Mouse (Mus musculus): ENCODE results near the gene Cyp2f2. TPM values are rescaled to one million over a fixed set of nuclear protein-coding genes. Genes with fewer than 3 reads are reported as not detected.
A peak's percentile ranks its signal among the peaks of the same experiment; 100 is the strongest.

Gene Cyp2f2
- polyA plus RNA-seq, 1 experiment from 2014 or later = 0.13 TPM

- 0 out of 2 replicates have a peak, but pooled peaks cover 3% of the 10 kb centered on the region for H3K4me1 ChIP-seq (replicated peaks)
- no peaks in the 10 kb centered on the region for H3K27me3 ChIP-seq (replicated peaks)
- peak; percentile 49; the same call in 1 of the 2 replicates for ATAC-seq
- no peak overlapping the region for H3K4me3 ChIP-seq (replicated peaks)
- no peaks in the 10 kb centered on the region for H3K9me3 ChIP-seq
- 49% methylated on average over 3 of the region's 3 CpGs for WGBS
- no peak overlapping the region for H3K27ac ChIP-seq
- H3K9ac ChIP-seq = no peak overlapping the region
- H3K36me3 ChIP-seq = no peaks in the 10 kb centered on the region
- H3K4me2 ChIP-seq (replicated peaks) = no peak overlapping the region
Observed at GRCm38 (mm10) chr7:27128162-27128561, 8.5 kb downstream of the Cyp2f2 start.

GRCm38 (mm10) chr7:27128946-27129345, 9.2 kb downstream of the Cyp2f2 start:
- Histone ChIP-seq H3K27ac (no peak overlapping the region), H3K9ac (no peak overlapping the region), H3K4me2 (replicated peaks) (no peak overlapping the region), H3K9me3 (no peaks in the 10 kb centered on the region), H3K4me1 (replicated peaks) (0 out of 2 replicates have a peak, but pooled peaks cover 5% of the 10 kb centered on the region), H3K4me3 (replicated peaks) (no peak overlapping the region), H3K36me3 (no peaks in the 10 kb centered on the region), H3K27me3 (replicated peaks) (no peaks in the 10 kb centered on the region)
- ATAC-seq = no peak
- 61% methylated on average over 13 of the region's 13 CpGs for WGBS

- ATAC-seq = no peak
- 87% methylated on average over 12 of the region's 12 CpGs for WGBS
Observed at GRCm38 (mm10) chr7:27129811-27130210, 10.1 kb downstream of the Cyp2f2 start.

GRCm38 (mm10) chr7:27130521-27131370, 11.0 kb downstream of the Cyp2f2 start:
- peak; percentile 18; the same call in 1 of the 2 replicates for ATAC-seq
- 87% methylated on average over 22 of the region's 22 CpGs for WGBS
- Histone ChIP-seq H3K4me1 (replicated peaks) (0 out of 2 replicates have a peak, but pooled peaks cover 5% of the 10 kb centered on the region), H3K36me3 (no peaks in the 10 kb centered on the region), H3K9me3 (no peaks in the 10 kb centered on the region), H3K4me2 (replicated peaks) (no peak overlapping the region), H3K27me3 (replicated peaks) (no peaks in the 10 kb centered on the region), H3K9ac (no peak overlapping the region), H3K27ac (no peak overlapping the region), H3K4me3 (replicated peaks) (no peak overlapping the region)

More at GRCm38 (mm10) chr7:27129811-27130210, 10.1 kb downstream of the Cyp2f2 start:
- H3K36me3 ChIP-seq = no peaks in the 10 kb centered on the region
- H3K27me3 ChIP-seq (replicated peaks) = no peaks in the 10 kb centered on the region
- 0 out of 2 replicates have a peak, but pooled peaks cover 5% of the 10 kb centered on the region for H3K4me1 ChIP-seq (replicated peaks)
- H3K4me2 ChIP-seq (replicated peaks) = no peak overlapping the region
- H3K9me3 ChIP-seq = no peaks in the 10 kb centered on the region
- no peak overlapping the region for H3K4me3 ChIP-seq (replicated peaks)
- H3K9ac ChIP-seq = no peak overlapping the region
- no peak overlapping the region for H3K27ac ChIP-seq

GRCm38 (mm10) chr7:27131387-27131786, 11.7 kb downstream of the Cyp2f2 start:
- Histone ChIP-seq H3K27ac (no peak overlapping the region), H3K4me1 (replicated peaks) (0 out of 2 replicates have a peak, but pooled peaks cover 5% of the 10 kb centered on the region), H3K36me3 (no peaks in the 10 kb centered on the region), H3K27me3 (replicated peaks) (no peaks in the 10 kb centered on the region), H3K4me3 (replicated peaks) (no peak overlapping the region), H3K4me2 (replicated peaks) (no peak overlapping the region), H3K9me3 (no peaks in the 10 kb centered on the region), H3K9ac (no peak overlapping the region)
- 58% methylated on average over 2 of the region's 2 CpGs for WGBS
- ATAC-seq = no peak

- H3K27ac ChIP-seq = no peak overlapping the region
- H3K4me3 ChIP-seq (replicated peaks) = no peak overlapping the region
- H3K27me3 ChIP-seq (replicated peaks) = no peaks in the 10 kb centered on the region
- 13% methylated on average over 10 of the region's 10 CpGs for WGBS
- ATAC-seq = 0 out of 2 replicates have a peak, but pooled peaks have one; percentile 2
- 0 out of 2 replicates have a peak, but pooled peaks cover 5% of the 10 kb centered on the region for H3K4me1 ChIP-seq (replicated peaks)
- H3K9me3 ChIP-seq = no peaks in the 10 kb centered on the region
- no peak overlapping the region for H3K9ac ChIP-seq
- no peak overlapping the region; the same call in 1 of the 2 replicates for H3K4me2 ChIP-seq (replicated peaks)
- H3K36me3 ChIP-seq = no peaks in the 10 kb centered on the region
Observed at GRCm38 (mm10) chr7:27132588-27132987, 12.9 kb downstream of the Cyp2f2 start.

- no peak overlapping the region for H3K27ac ChIP-seq
- no peaks in the 10 kb centered on the region for H3K27me3 ChIP-seq (replicated peaks)
- H3K4me2 ChIP-seq (replicated peaks) = no peak overlapping the region
- ATAC-seq = peak; percentile 65
- 0 out of 2 replicates have a peak, but pooled peaks cover 5% of the 10 kb centered on the region for H3K4me1 ChIP-seq (replicated peaks)
- no peak overlapping the region for H3K4me3 ChIP-seq (replicated peaks)
- no peaks in the 10 kb centered on the region for H3K36me3 ChIP-seq
- no peak overlapping the region for H3K9ac ChIP-seq
- 40% methylated on average over 12 of the region's 12 CpGs for WGBS
- H3K9me3 ChIP-seq = no peaks in the 10 kb centered on the region
Observed at GRCm38 (mm10) chr7:27133156-27133555, 13.4 kb downstream of the Cyp2f2 start.

GRCm38 (mm10) chr7:27133757-27134156, 14.0 kb downstream of the Cyp2f2 start:
- 73% methylated on average over 4 of the region's 4 CpGs for WGBS
- no peaks in the 10 kb centered on the region for H3K9me3 ChIP-seq
- no peaks in the 10 kb centered on the region for H3K27me3 ChIP-seq (replicated peaks)
- no peak overlapping the region for H3K4me3 ChIP-seq (replicated peaks)
- ATAC-seq = no peak
- H3K9ac ChIP-seq = no peak overlapping the region
- 0 out of 2 replicates have a peak, but pooled peaks cover 5% of the 10 kb centered on the region for H3K4me1 ChIP-seq (replicated peaks)
- no peak overlapping the region for H3K4me2 ChIP-seq (replicated peaks)
- H3K27ac ChIP-seq = no peak overlapping the region
- H3K36me3 ChIP-seq = no peaks in the 10 kb centered on the region

GRCm38 (mm10) chr7:27136410-27136996, 16.8 kb downstream of the Cyp2f2 start:
- H3K27ac ChIP-seq = no peak overlapping the region
- no peak overlapping the region for H3K4me2 ChIP-seq (replicated peaks)
- WGBS = 56% methylated on average over 8 of the region's 8 CpGs
- no peak overlapping the region for H3K4me3 ChIP-seq (replicated peaks)
- H3K27me3 ChIP-seq (replicated peaks) = no peaks in the 10 kb centered on the region
- no peaks in the 10 kb centered on the region for H3K9me3 ChIP-seq
- 0 out of 2 replicates have a peak, but pooled peaks cover 5% of the 10 kb centered on the region for H3K4me1 ChIP-seq (replicated peaks)
- no peaks in the 10 kb centered on the region for H3K36me3 ChIP-seq
- H3K9ac ChIP-seq = no peak overlapping the region
- no peak for ATAC-seq

- Histone ChIP-seq H3K4me1 (replicated peaks) (peaks cover 4% of the 10 kb centered on the region; the same call in 1 of the 2 replicates), H3K36me3 (peaks cover 1% of the 10 kb centered on the region; the same call in 1 of the 2 replicates), H3K9me3 (no peaks in the 10 kb centered on the region), H3K9ac (no peak within 1 kb of the TSS), H3K27me3 (replicated peaks) (no peaks in the 10 kb centered on the region), H3K27ac (0 out of 2 replicates have a peak within 1 kb of the TSS, but pooled peaks have one; percentile 27), H3K4me2 (replicated peaks) (no peak within 1 kb of the TSS; the same call in 1 of the 2 replicates), H3K4me3 (replicated peaks) (no peak within 1 kb of the TSS)
- WGBS = 52% methylated on average over 10 of the region's 10 CpGs
- peak; percentile 79 for ATAC-seq
Observed at GRCm38 (mm10) chr7:27153205-27153764, 33.6 kb downstream of the Cyp2f2 start, which contains the start of gene Cyp2t4. Gene Cyp2t4 (plus strand): TSS chr7:27153714.

GRCm38 (mm10) chr7:27156005-27156404, 36.3 kb downstream of the Cyp2f2 start:
- Histone ChIP-seq H3K27me3 (replicated peaks) (no peaks in the 10 kb centered on the region), H3K4me3 (replicated peaks) (no peak overlapping the region), H3K4me1 (replicated peaks) (peaks cover 14% of the 10 kb centered on the region), H3K27ac (no peak overlapping the region), H3K36me3 (peaks cover 15% of the 10 kb centered on the region; the same call in 1 of the 2 replicates), H3K4me2 (replicated peaks) (no peak overlapping the region), H3K9me3 (no peaks in the 10 kb centered on the region), H3K9ac (no peak overlapping the region)
- ATAC-seq = no peak
- WGBS = 85% methylated on average over 13 of the region's 13 CpGs

- Histone ChIP-seq H3K27ac (no peak overlapping the region), H3K4me2 (replicated peaks) (no peak overlapping the region), H3K9ac (no peak overlapping the region), H3K4me1 (replicated peaks) (peaks cover 30% of the 10 kb centered on the region), H3K27me3 (replicated peaks) (no peaks in the 10 kb centered on the region), H3K9me3 (no peaks in the 10 kb centered on the region), H3K4me3 (replicated peaks) (no peak overlapping the region), H3K36me3 (peaks cover 15% of the 10 kb centered on the region; the same call in 1 of the 2 replicates)
- ATAC-seq = no peak
- 96% methylated on average over 9 of the region's 9 CpGs for WGBS
Observed at GRCm38 (mm10) chr7:27158171-27158570, 38.5 kb downstream of the Cyp2f2 start.

Measured in intestine, embryonic 15.5 days (tissue).